Mouse (Mus musculus): Measurements from ENCODE around the gene Slc6a11.

Slc6a11 gene

GRCm38 (mm10) chr6:114131122-114131872, at the start of gene Slc6a11:
Gene Slc6a11 (plus strand): TSS chr6:114131241.
- no peak for DNase-seq (ENCODE audit: low spot score)

GRCm38 (mm10) chr6:114087106-114087505, 43.9 kb upstream of the Slc6a11 start:
- no peak for DNase-seq (ENCODE audit: low spot score)

GRCm38 (mm10) chr6:114089626-114090025, 41.4 kb upstream of the Slc6a11 start:
- no peak for DNase-seq (ENCODE audit: low spot score)

GRCm38 (mm10) chr6:114092216-114092615, 38.8 kb upstream of the Slc6a11 start:
- DNase-seq (ENCODE audit: low spot score), result no peak

- DNase-seq (ENCODE audit: low spot score), result no peak
Observed at GRCm38 (mm10) chr6:114094251-114094650, 36.8 kb upstream of the Slc6a11 start.

GRCm38 (mm10) chr6:114096574-114096973, 34.5 kb upstream of the Slc6a11 start:
- no peak for DNase-seq (ENCODE audit: low spot score)

GRCm38 (mm10) chr6:114101923-114102322, 29.1 kb upstream of the Slc6a11 start:
- DNase-seq (ENCODE audit: low spot score), result no peak

GRCm38 (mm10) chr6:114119507-114119906, 11.5 kb upstream of the Slc6a11 start:
- DNase-seq (ENCODE audit: low spot score), result no peak

GRCm38 (mm10) chr6:114125530-114125929, 5.5 kb upstream of the Slc6a11 start:
- DNase-seq (ENCODE audit: low spot score), result no peak

GRCm38 (mm10) chr6:114132472-114132871, 1.4 kb downstream of the Slc6a11 start:
- DNase-seq (ENCODE audit: low spot score), result no peak

GRCm38 (mm10) chr6:114132916-114133315, 1.9 kb downstream of the Slc6a11 start:
- no peak for DNase-seq (ENCODE audit: low spot score)

- no peak for DNase-seq (ENCODE audit: low spot score)
Observed at GRCm38 (mm10) chr6:114138970-114139369, 7.9 kb downstream of the Slc6a11 start.

GRCm38 (mm10) chr6:114141481-114141880, 10.4 kb downstream of the Slc6a11 start:
- DNase-seq (ENCODE audit: low spot score), result no peak

GRCm38 (mm10) chr6:114142480-114142879, 11.4 kb downstream of the Slc6a11 start:
- DNase-seq (ENCODE audit: low spot score), result no peak

GRCm38 (mm10) chr6:114143544-114143943, 12.5 kb downstream of the Slc6a11 start:
- no peak for DNase-seq (ENCODE audit: low spot score)

- no peak for DNase-seq (ENCODE audit: low spot score)
Observed at GRCm38 (mm10) chr6:114144447-114145105, 13.5 kb downstream of the Slc6a11 start.

GRCm38 (mm10) chr6:114145650-114146329, 14.7 kb downstream of the Slc6a11 start:
- no peak for DNase-seq (ENCODE audit: low spot score)

- DNase-seq (ENCODE audit: low spot score), result no peak
Observed at GRCm38 (mm10) chr6:114155720-114156119, 24.7 kb downstream of the Slc6a11 start.

- no peak for DNase-seq (ENCODE audit: low spot score)
Observed at GRCm38 (mm10) chr6:114158811-114159210, 27.8 kb downstream of the Slc6a11 start.

GRCm38 (mm10) chr6:114160732-114161131, 29.7 kb downstream of the Slc6a11 start:
- no peak for DNase-seq (ENCODE audit: low spot score)

- DNase-seq (ENCODE audit: low spot score), result no peak
Observed at GRCm38 (mm10) chr6:114174052-114174397, 43.0 kb downstream of the Slc6a11 start.

- DNase-seq (ENCODE audit: low spot score), result no peak
Observed at GRCm38 (mm10) chr6:114174398-114175140, 43.5 kb downstream of the Slc6a11 start.
